Mouse (Mus musculus) liver, adult 2 months (tissue): ENCODE measurements around the gene Rbm34.

Source experiments
- CTCF ChIP-seq: fragments of 200-500 bp; IDR thresholded peaks from 2 replicates; pipeline ENCODE4 v1.5.1; 2011; ENCODE audit warnings: low read depth, low read length, control low read depth
- POLR2A ChIP-seq: fragments of 200-500 bp; IDR thresholded peaks from 2 replicates; pipeline ENCODE4 v1.6.1; 2011; ENCODE audit warnings: low read length, control low read depth; ENCODE audit not compliant: insufficient read depth; ENCODE audit errors: extremely low read depth

DNA sequence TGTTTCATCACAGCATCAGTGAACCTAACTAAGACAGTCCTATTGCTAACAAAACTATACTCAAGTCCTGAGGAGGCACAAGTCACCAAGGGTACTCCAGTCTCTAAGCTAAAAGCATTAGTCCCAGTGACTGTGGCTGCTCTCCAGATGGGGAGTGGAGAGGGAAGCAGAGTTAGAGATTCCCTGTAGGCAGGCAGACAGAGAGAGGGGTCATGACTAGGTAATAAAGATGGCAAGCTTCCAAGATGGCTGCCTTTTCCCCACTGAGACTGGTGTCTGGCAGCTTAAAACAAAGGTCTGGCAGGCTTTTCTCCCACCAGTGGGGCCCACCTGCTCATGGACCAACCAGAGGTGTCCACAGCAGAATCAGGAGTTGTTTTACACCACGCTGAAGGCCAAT, 23.6 kb upstream of the Rbm34 start:
- no peak for TF ChIP-seq CTCF
- no peak for TF ChIP-seq POLR2A
